Mouse (Mus musculus) central nervous system, embryonic 18 days (tissue): ENCODE data around the gene Poldip3. TPM values are rescaled to one million over a fixed set of nuclear protein-coding genes. Genes with fewer than 3 reads are reported as not detected.

Experiments
- polyA plus RNA-seq: library from polyadenylated mRNA; depleted of rRNA; stranded (reverse); fragments of >200 nt; gene quantifications from 2 replicates; pipeline ENCODE4 v1.2.3, GENCODE M21; 2012; rRNA removed

Poldip3 gene
- 78.5 and 82.2 TPM in 2 replicates for polyA plus RNA-seq

DNA sequence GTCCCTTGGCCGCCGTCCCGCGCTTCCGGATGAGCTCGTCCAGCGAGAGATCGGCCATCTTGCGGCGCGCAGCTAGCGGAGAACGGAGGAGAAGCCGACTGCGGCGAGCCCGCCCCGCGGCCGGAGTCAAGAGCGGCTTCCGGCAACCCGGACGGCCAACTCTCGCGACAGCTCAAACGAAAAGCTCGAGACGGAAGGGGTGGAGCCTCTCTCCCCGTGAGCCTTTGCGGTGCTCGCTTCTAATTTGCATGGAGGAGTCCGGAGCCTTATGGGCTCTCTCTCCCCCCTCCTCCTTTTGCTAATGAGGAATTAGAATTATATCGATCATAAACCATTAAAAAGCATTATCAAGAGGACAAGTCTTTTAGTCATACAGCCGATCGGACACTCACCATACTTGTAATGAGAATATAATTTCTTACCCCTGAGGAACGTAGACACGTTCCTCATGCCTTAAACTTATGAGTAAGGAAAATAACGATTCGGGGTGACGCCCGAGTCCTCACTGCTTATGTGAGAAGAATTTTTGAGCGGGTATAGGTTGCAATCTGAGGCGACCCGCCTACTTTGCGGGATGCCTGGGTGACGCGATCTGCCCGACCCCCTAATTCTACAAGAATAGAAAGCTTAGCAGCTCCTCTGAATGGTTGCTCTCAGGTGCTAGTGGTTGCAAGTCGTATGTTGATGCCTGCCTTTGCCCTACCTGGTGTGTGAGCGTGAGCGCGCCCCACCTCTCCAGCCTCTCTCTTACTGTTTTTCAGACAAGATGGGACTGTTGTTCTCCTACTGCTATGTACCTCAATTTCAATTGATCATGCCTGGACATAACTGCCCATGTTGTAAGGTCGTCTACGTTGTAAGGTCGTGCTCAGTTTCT lies at the start of gene Poldip3:
Poldip3 (minus strand) TSS at position 189 of the 877 bp plus-strand sequence.

DNA sequence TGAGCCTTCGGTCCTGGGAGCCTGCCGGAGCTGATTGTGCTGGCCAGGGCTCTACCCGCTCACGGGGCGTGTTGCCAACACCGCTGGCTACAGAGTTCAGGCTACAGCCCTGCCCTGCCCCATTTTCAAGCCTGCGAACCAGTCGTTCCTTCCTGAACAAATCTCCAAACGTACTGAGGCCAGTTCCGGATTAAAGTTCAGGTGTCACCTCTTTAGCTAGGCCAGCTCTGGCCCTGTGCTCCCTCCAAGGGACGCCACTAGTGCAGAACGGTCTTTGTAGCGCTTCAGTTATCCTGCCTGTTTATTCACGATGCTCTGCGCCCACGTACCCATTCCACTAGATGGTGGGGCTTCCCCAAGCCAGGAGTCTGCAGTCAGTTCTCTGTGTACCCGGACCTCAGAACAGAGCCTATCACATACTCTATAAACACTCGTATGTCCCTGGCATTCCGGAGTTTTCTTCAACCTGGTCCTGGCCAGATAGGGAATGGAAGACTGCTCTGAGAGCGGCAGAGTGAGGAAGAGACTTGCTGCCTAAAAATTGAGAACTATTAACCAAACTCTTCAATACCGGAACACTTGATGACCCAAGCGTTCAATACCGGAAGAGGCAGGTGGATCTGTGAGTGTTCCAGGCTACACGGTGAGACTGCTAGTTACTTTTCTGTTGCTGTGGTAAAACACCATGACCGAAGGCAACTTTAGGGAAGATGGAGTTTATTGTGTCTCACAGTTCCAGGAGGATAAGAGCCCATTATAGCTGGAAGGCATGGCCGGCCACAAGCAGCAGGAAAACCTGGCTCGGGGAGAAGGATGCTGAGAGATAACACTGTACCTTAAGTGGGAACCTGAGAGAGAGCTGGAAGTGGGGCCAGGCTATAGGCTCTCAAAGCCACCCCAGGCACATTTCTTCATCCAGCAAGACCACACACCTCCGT lies 23.6 kb upstream of the Poldip3 start, which contains the start of gene Cyb5r3:
Cyb5r3 (minus strand) TSS at position 101 of the 938 bp plus-strand sequence.

DNA sequence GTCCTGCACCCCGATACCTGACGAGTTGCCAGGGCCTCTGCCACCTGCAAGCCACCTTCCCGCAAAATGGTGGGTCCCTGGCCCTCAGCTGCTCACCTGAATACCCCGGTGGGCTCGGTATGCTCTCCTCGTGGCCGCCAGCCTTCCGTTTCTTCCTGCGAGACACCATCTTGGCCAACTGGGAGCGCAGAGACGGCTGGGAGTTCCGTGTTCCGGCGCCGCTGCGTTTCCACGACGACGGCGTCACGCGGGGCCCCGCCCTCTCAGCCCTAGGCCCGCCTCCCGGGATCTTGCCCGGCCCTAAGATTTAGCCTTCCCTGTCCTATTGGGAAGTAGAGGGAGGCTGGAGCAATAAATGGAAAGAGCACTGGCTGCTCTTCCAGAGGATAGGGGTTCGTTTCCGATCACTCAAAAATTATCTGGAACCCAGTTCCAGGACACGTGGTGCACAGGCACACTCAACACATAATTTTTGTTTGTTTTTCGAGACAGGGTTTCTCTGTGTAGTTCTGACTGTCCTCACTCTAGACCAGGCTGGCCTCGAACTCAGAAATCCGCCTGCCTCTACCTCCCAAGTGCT lies 26.5 kb downstream of the Poldip3 start, which contains the start of gene Rrp7a:
Rrp7a (minus strand) TSS at position 236 of the 580 bp plus-strand sequence.

DNA sequence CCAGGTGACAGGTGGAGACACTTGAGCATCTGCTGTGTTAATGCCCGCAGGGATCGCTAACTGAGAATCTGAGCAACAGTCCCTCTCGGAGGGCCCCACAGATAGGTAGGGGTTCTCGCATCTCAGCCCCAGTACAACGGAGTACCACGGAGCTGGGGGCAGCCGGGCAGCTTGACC lies 59.9 kb downstream of the Poldip3 start, which contains the start of gene Serhl:
Serhl (plus strand) TSS at position 78 of the 177 bp plus-strand sequence.

Other genes starting within 250 kb of the Poldip3 start
- 38.6 and 44.8 TPM in 2 replicates for gene Tcf20, start 161.5 kb downstream of the Poldip3 start, polyA plus RNA-seq
- 1.2 and 1.4 TPM in 2 replicates for gene Nfam1, start 116.1 kb downstream of the Poldip3 start, polyA plus RNA-seq
- 8.0 and 10.3 TPM in 2 replicates for gene Serhl, start 59.9 kb downstream of the Poldip3 start, polyA plus RNA-seq
- gene Rrp7a, start 26.6 kb downstream of the Poldip3 start, polyA plus RNA-seq: 93.1 and 105 TPM in 2 replicates
- gene Cyb5r3, start 23.2 kb upstream of the Poldip3 start, polyA plus RNA-seq: 46.0 and 53.9 TPM in 2 replicates
- 3.1 and 4.0 TPM in 2 replicates for gene A4galt, start 102.4 kb upstream of the Poldip3 start, polyA plus RNA-seq
- gene Arfgap3, start 200.9 kb upstream of the Poldip3 start, polyA plus RNA-seq: 32.2 and 34.9 TPM in 2 replicates